Mouse (Mus musculus) bone marrow, adult 2 months (tissue): ENCODE data around the gene Hist1h4f. TPM values are rescaled to one million over a fixed set of nuclear protein-coding genes. Genes with fewer than 3 reads are reported as not detected.
A peak's percentile ranks its signal among the peaks of the same experiment; 100 is the strongest.

Experiments used
- H3K27ac ChIP-seq: fragments of 200-500 bp; 2 replicates; pipeline ENCODE4 v1.5.1; 2012; ENCODE audit warnings: low read depth, mild to moderate bottlenecking, control low read depth, inconsistent platforms, low read length; ENCODE audit not compliant: control insufficient read depth, poor library complexity, insufficient read depth
- H3K4me1 ChIP-seq: fragments of 200-500 bp; 2 replicates; pipeline ENCODE4 v1.6.1; 2011; ENCODE audit warnings: low read length; ENCODE audit not compliant: control insufficient read depth, insufficient read depth
- H3K4me3 ChIP-seq: fragments of 200-500 bp; replicated peaks from 2 replicates; pipeline ENCODE3; 2011; ENCODE audit warnings: mild to moderate bottlenecking, low read depth, low read length, control low read depth; ENCODE audit not compliant: control insufficient read depth
- CTCF ChIP-seq: fragments of 200-500 bp; IDR thresholded peaks from 2 replicates; pipeline ENCODE4 v1.5.1; 2011; ENCODE audit warnings: low read length, control low read depth; ENCODE audit not compliant: control insufficient read depth, insufficient read depth
- POLR2A ChIP-seq: fragments of 200-500 bp; IDR thresholded peaks from 2 replicates; pipeline ENCODE4 v1.6.1; 2011; ENCODE audit warnings: low read depth, mild to moderate bottlenecking, control low read depth, low read length, borderline replicate concordance; ENCODE audit not compliant: control insufficient read depth
- WGBS: fragments of 180-500 bp; shearing (Covaris S2); methylation state at CpG from one replicate; pipeline ENCODE4 v1.1.7; 2018; 5-methylcytosine and 5-hydroxymethylcytosine counted together
- polyA plus RNA-seq: library from polyadenylated mRNA; stranded (reverse); fragments of >200 nt; gene quantifications from 2 replicates; pipeline ENCODE4 v1.2.4, GENCODE M21; 2011; ENCODE audit warnings: low replicate concordance; ENCODE audit not compliant: missing spikeins, insufficient read depth, insufficient read length

Gene Hist1h4f
- polyA plus RNA-seq, 1 experiment, result 284 TPM

DNA sequence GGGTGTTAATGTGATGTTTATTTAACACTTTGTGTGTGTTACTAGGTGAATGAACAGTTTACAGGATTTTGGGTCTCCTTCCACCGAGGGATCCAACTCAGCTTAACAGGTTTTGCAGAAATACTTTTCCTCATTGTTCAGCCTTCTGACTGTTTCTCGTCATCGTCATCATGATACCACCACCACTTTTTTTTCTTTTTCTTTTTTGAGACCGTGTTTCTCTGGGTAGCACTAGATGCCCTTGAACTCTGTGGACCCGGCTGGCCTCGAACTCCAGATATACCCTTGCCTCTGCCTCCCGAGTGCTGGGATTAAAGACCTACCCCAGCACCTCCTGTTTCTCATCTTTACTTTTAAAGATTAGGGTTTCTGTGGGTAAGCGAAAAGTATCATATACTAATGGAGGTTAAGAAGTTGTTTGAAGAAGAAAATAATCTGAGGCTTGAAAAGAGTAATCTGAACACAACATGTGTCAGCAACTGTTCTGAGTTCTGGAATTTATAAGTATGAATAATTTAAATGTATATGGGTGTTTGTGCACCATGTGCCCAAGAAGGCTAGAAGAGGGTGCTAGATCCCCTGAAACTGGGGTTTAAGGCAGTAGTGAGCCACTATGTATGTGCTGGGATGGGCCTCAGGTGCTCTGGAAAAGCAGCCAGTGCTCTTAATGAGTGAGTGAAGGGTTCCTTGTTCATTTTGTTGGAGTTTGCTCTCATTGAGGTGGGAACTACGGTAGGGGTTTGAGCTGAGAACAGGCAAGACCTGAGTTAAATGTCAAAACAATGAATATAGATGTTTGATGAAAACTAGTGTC is 19.0 kb downstream of the Hist1h4f start:
- peaks cover 1% of the 10 kb centered on the region; the same call in 1 of the 2 replicates for H3K4me1 ChIP-seq
- H3K27ac ChIP-seq, result peak overlapping the region; percentile 90
- no peak for TF ChIP-seq CTCF
- H3K4me3 ChIP-seq, result peak overlapping the region; percentile 44
- WGBS, result 21% methylated on average over 9 of the region's 9 CpGs

DNA sequence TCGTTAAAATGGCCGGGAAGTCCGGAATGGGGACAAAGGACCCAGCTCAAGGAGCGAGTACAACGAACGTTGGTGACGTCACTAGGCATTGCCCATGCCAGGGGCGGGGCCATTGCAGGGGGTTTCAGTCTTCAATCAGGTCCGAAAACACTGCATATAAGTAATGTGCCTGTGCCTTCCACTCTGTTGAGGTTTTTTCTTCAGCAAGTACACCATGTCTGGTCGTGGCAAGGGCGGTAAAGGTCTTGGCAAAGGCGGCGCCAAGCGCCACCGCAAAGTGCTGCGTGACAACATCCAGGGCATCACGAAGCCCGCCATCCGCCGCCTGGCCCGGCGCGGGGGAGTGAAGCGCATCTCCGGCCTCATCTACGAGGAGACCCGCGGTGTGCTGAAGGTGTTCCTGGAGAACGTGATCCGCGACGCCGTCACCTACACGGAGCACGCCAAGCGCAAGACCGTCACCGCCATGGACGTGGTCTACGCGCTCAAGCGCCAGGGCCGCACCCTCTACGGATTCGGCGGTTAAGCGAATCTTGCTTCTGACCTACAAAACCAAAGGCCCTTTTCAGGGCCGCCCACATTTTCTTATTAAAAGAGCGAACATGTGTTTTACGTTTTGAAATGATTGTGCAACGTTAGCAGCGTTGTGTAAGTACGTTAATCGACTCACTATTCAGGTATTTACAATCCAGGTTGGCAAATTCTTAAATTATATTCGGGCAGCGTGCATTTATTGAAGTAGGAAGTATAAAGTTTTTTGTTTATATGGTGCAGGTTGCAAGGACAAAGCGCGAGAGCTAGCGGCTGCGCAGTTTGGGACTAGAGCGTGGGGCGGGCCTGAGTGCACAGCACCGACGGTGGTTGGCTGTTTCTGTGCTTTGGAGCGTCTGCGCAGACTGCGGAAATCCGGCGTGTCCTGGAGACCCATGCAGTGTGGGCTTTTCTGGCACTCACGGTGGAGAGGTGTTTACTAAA is 20.3 kb downstream of the Hist1h4f start, which contains the start of gene Hist1h4h:
Gene Hist1h4h (plus strand): TSS at position 150 of the 975 bp plus-strand sequence.
- WGBS, result under 1% methylated on average over 62 of the region's 70 CpGs
- Histone ChIP-seq H3K27ac (peak within 1 kb of the TSS; percentile 96), H3K4me3 (peak within 1 kb of the TSS; percentile 68), H3K4me1 (peaks cover 1% of the 10 kb centered on the region; the same call in 1 of the 2 replicates)
- TF ChIP-seq POLR2A (peak; percentile 100), CTCF (no peak)

DNA sequence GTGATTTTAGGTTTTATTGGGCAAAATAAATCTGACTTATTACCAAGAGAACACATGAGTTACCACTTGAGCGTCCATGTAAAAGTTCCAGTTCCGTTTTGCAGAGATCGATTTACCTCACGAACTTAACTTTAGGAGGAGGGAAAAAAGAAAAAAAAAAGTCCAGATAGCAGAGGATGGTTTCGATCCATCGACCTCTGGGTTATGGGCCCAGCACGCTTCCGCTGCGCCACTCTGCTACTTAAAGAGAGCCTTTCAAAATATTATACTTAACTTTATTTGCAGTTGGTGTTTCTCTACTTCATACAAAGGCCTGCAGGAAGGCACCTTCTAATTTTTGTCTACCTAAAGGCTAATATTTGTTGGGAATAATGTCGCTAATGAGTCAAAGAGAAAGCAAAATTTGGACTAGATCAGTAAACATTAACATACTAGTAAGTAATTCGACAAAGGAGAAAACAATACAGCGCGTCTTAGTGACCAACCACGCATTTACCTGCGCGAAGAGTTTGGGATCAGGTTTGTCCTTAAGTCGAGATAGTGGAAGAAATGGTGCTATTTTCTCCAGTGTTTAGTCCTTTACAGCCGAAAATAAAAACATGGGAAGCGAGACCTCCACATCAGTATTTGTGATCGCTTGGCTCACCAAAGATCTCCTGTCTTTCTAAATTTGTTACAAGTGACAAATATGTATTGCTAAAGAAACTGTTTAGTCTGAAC is 21.1 kb downstream of the Hist1h4f start:
- Histone ChIP-seq H3K4me1 (peaks cover 1% of the 10 kb centered on the region; the same call in 1 of the 2 replicates), H3K4me3 (peak overlapping the region; percentile 68), H3K27ac (peak overlapping the region; percentile 96)
- under 1% methylated on average over 20 of the region's 20 CpGs for WGBS
- TF ChIP-seq POLR2A (no peak), CTCF (no peak)

DNA sequence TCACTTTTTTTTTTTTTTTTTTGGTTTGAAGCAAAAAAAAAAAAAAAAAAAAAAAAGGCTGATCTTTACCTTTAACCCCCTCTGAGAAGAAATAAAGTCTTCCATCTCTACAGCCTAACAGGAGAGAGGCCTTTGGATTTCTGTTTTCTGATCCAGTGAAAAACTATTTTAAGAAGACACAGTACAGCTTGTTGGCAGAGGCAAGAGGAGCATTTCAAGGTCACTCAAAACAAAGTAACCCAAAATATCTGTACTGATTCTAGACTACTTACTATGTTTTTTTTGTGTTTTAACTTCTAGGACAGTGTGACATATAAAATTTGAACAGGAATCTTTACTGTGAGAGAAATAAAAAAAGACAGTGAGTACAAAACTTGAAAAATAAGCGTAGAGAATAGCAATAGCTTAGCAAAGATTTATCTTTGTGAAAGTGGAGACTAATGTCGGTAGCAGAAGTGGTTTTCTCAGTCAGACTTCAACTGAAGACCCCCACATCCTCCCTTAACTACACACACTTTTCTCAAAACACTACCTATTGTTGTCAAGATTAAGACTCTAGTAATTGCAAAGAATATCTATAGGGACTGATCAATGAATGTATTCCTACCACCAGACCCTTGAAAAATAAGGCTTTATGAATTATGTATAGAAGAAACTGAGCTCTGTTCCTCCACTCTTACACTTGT is 21.8 kb downstream of the Hist1h4f start:
- 24% methylated on average over 2 of the region's 2 CpGs for WGBS
- no peak for TF ChIP-seq CTCF
- TF ChIP-seq POLR2A, result no peak
- Histone ChIP-seq H3K4me3 (no peak overlapping the region), H3K27ac (no peak overlapping the region), H3K4me1 (peaks cover 1% of the 10 kb centered on the region; the same call in 1 of the 2 replicates)

DNA sequence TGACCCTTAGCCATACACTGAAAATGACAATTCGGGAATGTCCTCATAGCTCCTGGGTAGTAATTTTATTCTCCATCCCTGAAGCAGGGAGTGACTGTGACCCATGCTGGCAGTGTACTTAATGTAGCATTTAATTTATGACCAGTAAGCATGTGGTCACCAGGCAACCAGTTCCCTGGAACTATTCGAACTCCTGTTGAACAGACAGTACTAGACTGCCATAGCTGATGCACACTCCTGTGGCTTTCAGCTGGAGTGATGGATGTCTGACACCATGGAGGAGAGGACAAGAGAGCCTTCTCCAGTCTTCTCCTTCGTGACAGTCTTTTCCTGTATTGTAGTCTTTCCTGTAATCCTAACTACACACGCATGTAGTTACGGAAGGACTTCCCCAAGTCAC is 22.4 kb downstream of the Hist1h4f start:
- H3K4me3 ChIP-seq, result no peak overlapping the region
- H3K4me1 ChIP-seq, result peaks cover 1% of the 10 kb centered on the region; the same call in 1 of the 2 replicates
- no peak for TF ChIP-seq POLR2A
- no peak for TF ChIP-seq CTCF
- H3K27ac ChIP-seq, result no peak overlapping the region
- 77% methylated on average over 5 of the region's 5 CpGs for WGBS

DNA sequence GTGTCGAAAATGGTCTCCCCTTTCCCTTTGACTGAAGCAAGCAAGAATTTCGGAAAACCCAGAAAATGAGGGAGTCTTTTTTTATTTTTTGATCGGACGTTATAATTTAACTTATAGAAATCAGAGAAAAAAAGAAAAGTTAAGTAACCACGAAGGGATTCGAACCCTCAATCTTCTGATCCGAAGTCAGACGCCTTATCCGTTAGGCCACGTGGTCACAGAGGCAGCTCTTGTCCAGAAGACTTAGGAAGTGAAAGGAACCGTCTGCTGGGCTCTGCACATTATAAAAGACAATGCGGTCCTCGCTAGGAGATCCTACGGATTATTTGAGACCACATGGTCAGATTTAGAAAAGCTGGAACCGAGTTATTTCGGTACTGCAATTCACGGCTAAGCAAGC is 25.1 kb downstream of the Hist1h4f start:
- H3K27ac ChIP-seq, result no peak overlapping the region
- whole genome bisulfite sequencing, result under 1% methylated on average over 17 of the region's 17 CpGs
- H3K4me1 ChIP-seq, result no peaks in the 10 kb centered on the region; the same call in 1 of the 2 replicates
- TF ChIP-seq CTCF (no peak), POLR2A (no peak)
- H3K4me3 ChIP-seq, result peak overlapping the region; percentile 26

DNA sequence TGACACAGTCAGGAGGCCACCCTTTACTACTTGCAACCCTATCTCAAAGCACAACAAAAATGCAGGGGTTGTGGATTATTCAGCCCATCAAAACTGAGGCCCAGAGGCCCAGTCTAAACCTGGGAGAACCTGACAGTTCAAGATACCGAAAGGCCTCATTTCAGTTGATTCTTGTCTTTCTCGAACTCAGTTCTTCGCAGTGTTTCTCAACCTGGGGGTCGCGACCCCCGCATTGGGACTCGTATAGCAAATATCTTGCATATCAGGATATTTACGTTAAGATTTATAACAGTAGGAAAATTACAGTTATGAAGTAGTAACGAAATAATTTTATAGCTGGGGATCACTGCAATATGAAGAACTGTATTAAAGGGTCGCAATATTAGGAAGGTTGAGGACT is 25.5 kb downstream of the Hist1h4f start:
- no peaks in the 10 kb centered on the region; the same call in 1 of the 2 replicates for H3K4me1 ChIP-seq
- peak overlapping the region; percentile 6 for H3K4me3 ChIP-seq
- no peak overlapping the region for H3K27ac ChIP-seq
- TF ChIP-seq POLR2A, result no peak
- TF ChIP-seq CTCF, result no peak
- 4% methylated on average over 10 of the region's 10 CpGs for WGBS
